Mouse (Mus musculus): Measurements from ENCODE around the gene Dnmt3a.

Gene Dnmt3a

DNA sequence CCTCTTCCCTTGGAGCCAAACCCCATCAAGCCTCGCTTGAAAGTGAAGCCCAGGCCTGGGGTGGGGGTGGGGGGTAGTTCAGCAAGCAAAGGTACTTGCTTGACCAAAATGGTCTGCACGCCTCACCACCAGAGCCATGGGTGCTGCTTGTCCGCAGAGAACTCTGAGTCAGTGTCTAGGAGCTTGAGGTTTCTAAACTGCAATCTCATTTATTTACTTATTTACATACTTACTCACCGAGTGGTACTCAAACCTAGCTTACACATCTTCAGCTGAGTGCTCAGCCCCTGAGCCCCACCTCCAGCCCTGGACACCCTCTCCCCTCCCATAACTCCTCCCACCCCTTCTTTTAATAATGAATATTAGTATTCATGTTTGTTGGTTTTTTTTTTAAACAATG is 48.6 kb downstream of the Dnmt3a start:
- in situ Hi-C loops (cut with MseI, MboI), result no loop called here

DNA sequence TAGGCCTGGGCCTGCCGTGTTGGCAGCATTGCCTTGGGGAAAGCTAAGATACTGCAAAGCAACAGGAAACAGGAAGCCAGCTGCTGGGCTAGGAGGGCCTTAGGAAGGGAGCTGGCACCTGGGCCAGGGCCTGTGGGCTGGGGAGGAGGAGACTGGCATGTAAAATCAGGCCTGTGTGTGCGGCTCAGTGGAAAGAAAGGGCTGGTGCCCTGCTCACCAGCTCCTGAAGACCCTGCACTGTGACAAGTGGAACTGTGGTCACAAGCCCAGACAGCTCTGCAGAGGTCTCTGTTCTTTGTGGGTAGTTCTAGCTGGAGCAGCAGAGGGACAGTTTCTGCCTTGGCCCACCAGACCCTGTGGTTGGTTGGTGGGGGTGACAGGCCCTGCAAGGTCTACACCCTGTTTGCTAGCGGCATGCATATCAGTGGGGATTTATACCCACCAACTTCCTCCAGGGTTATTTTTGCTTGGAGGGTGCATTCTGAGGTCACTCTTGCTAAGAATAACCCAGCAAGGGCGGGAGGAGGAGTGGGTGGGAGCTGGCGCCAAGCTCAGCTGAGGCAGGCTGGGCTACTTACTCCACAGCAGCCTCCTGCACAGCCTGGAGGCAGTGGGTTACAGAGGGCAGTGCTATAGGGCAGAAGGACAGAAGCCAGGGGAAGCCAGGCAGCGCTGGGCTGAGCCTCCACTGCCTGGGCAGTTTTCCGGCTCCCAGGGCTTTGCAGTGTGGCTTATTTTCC is 50.1 kb downstream of the Dnmt3a start:
- in situ Hi-C loops (cut with MseI, MboI), result no loop called here

DNA sequence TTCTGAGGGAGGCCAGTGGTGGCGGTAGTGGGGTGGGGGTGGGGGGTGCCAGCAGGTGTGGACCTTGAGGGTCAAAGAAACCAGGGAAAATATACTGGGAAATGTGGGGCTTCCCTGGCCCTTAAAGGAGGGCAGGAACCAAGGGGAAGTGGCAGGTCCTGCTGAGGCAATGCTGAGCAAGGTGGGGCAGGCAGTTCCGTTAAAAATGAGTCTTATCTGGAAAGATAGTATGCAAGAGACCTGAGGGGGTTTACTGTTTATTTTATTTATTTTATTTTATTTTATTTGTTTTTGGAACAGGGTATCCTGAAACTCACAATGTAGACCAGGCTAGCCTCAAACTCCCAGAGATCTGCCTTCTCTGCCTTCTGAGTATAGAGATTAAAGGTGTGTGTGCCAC is 50.9 kb downstream of the Dnmt3a start:
- in situ Hi-C loops (cut with MseI, MboI), result no loop called here

DNA sequence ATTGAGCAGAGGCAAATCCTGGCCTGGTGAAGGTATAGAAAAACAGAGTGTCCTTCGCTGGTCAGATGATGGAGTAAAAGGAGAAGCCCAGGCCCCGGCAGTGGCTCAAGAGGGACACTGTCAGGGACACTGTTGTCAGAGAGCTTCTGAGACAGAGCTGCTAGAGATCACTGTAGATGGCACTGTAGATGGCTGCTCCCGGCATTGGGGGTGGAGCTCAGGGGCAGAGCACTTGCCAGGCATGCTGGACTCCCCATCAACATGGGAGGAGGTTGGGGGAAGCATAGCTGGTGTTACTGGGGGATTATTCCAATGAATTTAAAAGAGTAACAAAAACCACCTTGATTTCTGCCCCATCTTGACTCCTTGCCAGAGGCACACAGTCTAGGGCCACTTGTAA is 51.4 kb downstream of the Dnmt3a start:
- in situ Hi-C loops (cut with MseI, MboI), result no loop called here

DNA sequence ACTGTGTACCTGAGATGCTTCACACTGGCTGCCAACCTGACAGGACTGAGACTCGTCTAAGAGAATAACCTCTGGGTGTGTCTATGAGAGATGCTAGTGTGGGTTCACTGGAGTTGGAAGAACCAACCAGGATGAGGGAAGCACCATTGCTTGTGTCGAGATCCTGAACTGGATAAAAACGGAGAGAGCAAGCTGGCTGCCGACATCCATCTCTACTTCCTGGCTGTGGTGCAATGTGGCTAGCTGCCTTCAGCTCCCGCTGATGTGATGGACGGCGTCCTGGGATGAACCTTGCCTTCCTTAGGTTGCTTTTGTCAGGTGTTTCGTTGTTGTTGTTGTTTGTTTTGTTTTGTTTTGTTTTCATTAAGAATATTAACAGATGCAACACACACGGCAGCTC is 52.0 kb downstream of the Dnmt3a start:
- in situ Hi-C loops (cut with MseI, MboI), result no loop called here

DNA sequence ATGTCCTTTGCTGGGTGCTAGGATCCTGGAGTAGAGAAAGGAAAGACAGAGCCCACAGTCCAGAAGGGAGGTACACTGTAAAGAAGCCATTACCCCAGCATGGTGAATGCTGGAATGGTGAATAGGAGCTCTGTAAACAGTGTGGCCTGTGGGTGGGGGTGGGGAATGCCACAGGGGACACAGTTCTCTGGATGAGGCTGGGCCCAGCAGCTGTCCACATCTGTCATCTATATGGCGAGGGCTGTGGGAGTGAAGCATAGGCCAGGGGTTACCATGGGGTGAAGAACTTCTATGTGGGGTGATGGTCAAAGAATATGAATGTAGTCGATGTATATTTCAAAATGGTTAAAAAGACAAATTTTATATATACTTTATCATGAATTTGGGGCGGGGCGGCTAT is 52.9 kb downstream of the Dnmt3a start:
- in situ Hi-C loops (cut with MseI, MboI), result no loop called here

DNA sequence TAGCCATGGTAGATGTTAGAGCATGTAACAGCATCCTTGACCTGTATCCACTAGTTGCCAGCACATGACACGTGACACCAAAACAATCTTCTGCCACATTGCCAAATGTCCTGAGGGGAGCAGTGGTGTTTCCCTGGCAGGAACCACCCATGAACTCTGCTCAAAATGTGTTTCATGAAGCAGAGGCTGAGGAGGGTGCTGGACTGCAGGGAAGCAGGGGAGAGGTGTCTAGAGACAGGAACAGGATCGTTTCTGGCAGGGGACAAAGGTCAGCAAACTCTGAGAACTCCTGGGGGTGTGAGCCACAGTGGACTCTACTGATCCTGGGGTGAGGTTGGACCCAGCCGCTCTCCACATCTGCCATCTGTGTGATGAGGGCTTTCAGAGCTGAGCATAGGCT is 53.7 kb downstream of the Dnmt3a start:
- in situ Hi-C loops (cut with MseI, MboI), result no loop called here

DNA sequence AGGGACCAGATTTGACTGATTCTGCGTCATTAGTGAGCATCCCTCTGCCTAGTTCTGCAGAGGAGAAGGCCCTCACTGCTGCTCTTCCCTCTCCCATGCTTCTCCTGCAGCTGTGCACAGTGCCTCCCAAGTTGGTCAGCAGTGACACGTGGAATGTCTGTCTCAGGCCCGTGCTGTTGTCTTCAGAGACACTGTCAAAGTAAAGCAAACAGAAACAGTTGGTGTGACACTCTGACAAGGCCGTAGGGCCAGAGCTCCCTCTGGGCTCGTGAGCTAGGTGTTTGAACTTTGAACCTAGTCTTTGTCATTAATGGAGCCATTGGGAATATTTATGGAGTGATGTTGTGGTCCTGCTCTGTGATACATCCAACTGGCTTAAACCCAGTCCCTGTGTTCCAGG is 54.2 kb downstream of the Dnmt3a start:
- in situ Hi-C loops (cut with MseI, MboI), result no loop called here

DNA sequence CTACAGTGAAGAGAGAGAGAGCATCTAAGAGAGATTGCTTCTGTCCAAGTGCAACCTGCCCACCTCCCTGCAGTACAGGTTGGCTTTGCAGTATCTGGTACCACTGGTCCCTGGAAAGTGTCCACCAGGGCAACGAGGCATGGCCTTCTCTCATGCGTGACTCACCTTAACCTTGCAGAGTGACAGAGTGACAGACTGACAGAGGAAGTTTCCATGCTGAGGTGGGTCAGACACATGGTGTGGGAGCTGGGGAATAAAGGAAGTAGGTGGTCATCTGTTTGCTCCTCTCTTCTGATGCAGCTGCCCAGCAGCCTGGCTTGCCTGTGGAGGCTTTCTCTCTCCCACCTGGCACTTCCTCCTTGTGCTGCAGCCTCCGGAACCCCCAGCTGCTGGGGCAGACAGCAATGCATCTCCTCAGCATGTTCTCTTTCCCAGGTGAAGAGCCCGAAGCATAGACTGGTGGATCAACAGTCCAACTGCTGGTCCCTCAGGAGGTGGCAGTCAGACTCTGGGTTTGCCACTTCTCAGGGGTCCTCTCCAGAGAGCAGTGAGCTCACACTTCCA is 55.9 kb downstream of the Dnmt3a start:
- in situ Hi-C loops (cut with MseI, MboI), result no loop called here

DNA sequence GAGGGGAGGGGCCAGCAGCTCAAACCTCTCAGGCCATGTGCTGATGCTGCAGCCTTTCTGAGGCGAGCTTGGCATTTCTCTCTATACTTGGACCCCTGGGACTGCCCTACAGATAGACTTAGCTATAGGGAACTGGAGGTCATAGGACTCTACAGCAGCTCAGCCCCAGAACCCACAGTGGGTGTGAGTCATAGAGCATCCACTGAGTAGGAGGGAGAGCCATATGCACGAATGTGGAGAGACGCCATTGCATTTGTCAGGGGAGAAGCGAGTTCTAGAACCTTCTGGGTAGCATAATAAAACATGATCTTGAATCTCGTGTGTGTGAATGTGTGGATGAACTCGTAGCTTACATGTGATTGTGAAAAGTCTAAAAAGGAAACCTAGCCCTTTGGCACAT is 56.4 kb downstream of the Dnmt3a start:
- in situ Hi-C loops (cut with MseI, MboI), result no loop called here

DNA sequence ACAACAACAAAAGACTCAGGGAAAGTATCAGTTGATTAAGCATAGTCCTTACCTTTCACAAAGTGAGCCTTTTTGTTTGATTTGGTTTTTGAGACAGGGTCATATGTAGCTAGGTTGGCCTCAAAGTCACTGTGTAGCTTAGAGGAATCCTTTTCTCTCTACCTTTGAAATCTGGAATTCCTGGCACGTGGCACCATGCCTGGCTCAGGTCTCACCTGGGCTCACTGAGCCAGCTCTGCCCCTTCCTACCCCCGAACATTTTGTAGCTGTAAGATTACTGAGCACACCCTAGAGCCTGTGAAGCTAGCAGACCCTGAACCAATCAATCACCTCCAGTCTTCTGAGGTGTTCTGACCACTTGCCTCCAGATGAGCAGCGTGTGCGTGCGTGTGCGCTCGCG is 58.4 kb downstream of the Dnmt3a start:
- in situ Hi-C loops (cut with MseI, MboI), result no loop called here

DNA sequence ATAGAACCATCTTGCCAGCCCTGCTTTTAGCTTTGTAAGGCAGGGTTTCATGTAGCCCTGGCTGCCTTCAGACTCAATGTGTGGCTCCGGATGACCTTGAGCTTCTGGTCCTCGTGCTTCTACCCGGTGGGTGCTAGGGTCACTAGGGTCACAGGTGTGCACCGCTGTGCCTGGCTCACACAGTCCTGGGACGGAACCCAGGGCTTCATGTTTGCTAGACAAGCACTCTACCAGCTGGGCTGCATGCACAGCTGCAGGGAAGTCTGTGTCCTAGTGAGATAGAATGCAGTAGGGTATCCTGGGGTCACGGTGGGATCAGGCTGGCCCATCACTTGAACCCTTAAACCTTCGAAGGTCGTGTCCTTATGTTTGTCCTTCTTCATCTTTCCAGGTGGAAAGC is 59.8 kb downstream of the Dnmt3a start:
- in situ Hi-C loops (cut with MseI, MboI), result no loop called here

DNA sequence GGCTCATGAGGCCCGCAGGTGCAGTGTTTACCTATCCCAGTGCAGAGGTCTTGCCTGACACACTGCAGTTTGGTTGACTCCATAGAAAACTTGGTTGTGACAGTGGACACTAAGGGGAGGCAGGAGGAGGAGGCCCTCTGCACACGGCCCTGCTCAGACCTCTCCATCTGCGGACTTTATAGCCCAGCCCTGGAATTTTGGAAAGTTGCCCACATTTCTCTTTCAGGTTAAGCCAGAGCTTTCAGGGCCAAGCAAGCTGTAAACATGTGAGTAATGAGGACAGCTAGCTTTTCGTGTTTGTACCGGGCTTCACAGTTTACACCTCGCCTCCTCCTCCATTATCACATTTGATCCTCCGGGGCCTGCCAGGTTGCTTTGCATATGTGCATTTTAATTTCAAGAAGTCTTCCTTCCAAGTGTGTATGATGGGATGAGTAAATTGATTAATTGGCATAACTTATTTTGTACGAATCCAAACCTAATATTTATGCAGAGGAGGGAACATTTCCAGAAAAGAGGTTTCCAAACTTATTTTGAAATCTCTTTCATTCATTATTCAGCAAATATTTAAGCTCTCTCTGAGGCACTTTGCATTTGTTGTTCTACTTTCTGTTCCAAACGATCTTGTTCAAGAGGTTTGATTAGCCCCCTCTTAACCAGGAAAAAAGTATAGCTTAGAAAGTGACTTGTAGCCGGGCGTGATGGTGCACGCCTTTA is 61.0 kb downstream of the Dnmt3a start:
- in situ Hi-C loops (cut with MseI, MboI), result no loop called here

DNA sequence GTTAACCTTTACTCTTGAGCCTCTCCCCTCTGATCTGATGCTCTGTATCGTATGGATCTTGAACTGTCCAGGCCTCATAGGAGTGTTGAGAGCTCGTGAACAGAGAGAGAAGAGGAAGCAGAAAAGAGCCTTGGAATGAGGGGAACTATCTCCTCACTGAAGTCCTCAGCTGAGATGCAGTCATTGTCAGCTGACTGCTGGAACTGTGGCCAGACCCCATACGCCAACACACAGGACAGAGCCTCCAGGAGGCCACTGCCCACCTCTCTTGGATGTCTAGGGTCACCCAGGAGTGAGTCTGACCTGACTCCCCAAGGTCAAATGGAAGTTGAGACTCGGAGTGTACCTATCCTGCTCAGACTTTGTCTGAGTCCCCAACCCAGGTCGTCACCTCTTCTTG is 62.3 kb downstream of the Dnmt3a start:
- in situ Hi-C loops (cut with MseI, MboI), result no loop called here

DNA sequence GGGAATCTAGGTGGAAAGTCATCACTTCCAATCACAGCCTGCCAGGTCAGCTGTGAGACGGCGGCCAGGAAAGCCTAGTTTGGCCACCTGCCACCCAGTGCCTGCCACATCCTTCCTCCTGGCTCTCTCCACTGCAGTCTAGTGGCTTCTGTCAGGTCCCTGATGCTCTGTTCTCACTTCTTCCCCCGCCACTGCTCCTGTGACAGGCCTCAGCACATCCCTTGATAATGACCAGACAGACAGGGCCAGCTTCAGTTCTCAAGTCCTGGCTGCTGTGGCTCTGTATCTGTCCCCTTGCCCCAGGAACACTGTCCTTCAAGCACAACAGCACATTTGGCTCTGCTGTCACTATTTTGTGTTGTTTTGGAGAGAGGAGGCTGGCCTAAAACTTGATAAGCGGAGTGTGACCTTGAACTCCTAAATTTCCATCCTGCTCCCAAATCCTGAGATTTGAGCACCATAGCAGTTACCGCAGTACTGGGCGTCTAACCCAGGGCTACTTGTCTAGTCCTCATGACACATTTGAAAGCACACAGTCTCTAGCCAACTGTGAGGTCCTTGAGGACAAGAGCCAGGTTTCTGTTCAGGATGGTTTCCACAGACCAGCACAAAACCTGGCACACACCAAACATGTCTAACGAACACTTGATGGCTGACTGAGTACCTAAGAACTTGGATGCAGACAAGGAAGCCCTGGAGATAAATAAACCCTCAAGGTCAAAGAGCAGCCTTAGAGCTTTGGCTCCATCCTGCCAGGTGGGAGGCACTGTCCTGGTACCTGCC is 63.1 kb downstream of the Dnmt3a start:
- in situ Hi-C loops (cut with MseI, MboI), result no loop called here

DNA sequence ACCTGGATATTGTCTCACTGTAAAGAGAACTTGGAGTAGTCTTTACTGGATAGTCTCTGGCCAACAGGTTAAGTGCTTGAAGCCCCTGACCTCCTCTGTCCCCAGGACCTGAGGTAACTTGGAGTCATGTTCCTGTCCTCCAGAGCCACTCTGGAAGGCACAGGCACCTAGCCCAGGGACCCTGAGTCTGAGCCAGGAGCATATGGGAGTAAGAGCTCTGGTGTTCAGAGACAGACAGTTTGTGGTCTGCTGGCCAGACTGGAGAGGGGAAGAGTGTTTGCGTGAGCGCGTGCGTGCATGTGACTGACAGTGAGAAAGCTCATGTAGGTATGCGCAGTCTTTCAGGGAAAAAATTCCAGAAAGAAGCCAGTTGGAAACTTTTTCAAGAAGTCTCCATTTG is 64.2 kb downstream of the Dnmt3a start:
- in situ Hi-C loops (cut with MseI, MboI), result no loop called here

DNA sequence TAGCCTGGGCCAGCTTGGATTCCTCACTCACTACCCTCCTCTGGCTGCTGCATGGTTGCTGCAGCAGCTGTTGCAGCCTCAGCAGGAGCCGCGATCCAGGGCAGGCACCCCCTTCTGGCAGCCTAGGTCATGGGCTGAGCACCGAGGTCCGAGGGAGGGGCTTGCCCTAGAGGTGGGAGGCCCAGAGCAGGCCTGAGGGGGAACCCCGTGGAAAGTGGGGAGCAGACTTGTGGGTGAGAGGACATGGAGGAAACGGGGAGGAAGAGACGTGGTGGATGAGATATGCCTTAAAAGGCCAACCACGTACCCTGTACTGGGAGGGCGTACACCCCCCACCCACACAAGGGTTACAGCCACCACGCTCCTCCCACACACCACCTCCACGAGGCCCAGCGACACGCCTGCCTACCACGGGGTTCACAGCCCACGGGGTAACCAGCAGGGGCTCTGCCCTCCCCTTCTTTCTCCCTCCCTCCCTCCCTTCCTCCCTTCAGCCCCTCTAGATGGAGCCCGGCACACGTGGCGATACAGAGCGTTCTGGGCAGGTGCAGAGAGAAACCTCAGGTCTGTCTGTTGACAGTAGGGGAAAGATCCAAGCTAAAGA is 65.2 kb downstream of the Dnmt3a start:
- in situ Hi-C loops (cut with MseI, MboI), result no loop called here

DNA sequence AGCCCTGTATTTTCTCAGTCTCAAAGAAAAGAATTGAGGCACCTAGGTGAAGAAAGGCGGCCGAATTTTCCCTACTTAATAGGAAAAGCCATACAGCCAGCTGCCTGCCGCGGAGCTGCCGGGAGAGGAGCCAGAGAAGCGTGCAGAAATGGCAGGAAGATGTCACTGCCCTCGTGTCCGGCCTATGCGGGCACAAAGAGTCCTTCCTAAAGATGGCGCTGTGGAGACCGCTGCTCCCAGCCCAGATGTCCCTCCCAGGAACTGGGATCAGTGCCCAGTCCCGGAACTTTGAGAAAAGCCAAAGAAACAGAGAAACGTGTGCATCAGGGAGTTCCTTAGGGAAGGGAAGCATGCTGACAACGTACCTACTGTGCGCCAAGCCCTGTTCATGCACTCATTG is 65.8 kb downstream of the Dnmt3a start:
- in situ Hi-C loops (cut with MseI, MboI), result no loop called here

DNA sequence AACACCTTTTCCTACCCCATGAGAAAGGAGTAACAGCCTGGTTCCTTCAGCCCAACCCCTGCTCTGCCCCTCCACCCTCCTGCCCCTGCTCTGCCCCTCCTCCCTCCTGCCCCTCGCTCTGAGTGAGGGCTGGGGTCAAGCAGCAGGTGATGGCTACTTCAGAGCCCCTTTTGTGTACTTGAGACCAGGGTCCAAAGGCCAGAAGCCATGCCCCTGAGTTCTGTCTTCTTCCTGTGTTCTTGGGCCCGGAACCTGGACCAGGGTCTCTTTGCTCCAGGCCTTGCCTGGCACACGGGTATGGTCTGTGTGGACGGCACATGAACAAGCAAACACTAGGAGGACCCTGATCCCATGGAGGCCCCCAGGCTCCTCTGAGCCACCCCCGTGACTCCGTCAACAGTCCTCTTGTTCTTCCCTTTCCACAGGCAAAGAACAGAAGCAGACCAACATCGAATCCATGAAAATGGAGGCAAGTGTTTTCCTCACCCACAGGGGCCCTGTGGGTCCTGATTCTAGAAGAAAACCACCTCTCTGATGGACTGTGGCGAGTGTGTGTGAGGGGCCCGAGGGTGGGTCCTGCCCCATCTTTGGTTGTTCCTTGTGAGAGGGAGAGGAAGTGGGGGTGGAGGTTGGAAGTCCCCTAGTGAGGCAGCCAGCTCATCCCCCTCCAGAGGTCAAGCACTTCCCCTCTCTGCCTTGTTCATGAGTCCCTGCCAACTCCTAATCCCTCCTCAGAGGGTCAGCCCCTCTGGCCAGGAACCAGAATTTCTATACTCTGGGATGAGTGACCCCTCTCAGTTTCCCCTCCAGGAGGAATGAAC is 66.8 kb downstream of the Dnmt3a start:
- in situ Hi-C loops (cut with MseI, MboI), result no loop called here

DNA sequence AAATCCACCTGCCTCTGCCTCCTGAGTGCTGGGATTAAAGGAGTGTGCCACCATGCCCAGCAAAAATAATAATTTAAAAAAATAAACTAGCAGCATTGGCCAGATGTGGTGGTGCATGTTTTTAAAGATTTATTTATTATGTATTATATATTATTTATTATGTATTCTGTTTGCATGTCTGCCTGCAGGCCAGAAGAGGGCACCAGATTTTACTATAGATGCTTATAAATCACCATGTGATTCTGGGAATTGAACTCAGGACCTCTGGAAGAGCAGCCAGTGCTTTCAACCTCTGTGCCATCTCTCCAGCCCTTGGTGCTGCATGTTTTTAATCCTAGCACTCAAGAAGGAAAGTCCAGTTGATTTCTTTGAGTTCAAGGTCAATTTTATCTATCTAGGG is 69.7 kb downstream of the Dnmt3a start:
- in situ Hi-C loops (cut with MseI, MboI), result no loop called here

DNA sequence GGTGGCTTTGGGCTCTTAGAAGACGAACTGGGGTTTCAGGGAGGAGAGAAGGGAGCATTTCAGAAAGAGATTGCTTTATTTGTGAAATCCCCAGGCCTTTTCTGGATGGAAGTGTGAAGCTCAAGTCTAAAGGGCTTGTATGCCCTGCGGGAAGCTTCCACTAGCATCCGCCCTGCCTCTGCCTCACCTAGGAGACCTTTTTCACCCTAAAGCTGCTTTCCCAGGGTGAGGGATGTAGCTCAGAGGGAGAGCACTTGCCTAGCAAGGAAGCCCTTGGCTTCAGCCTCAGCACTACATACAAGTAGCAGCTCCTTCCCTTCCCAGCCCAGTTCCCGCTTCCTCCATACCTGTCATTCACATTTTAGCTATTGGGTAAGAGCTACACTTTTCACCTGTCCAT is 71.6 kb downstream of the Dnmt3a start:
- in situ Hi-C loops (cut with MseI, MboI), result no loop called here
